Mouse (Mus musculus): ENCODE results near the gene Sept3.

The Sept3 gene

GRCm38 (mm10) chr15:82340414-82341035, 65.8 kb downstream of the Sept3 start:
- no peak for DNase-seq (ENCODE audit: low read depth, low spot score)
- no peaks in the 10 kb centered on the region; the same call in 1 of the 2 replicates for H3K36me3 ChIP-seq (ENCODE audit: control insufficient read depth, insufficient read depth, low read length, poor library complexity, severe bottlenecking)

DNA sequence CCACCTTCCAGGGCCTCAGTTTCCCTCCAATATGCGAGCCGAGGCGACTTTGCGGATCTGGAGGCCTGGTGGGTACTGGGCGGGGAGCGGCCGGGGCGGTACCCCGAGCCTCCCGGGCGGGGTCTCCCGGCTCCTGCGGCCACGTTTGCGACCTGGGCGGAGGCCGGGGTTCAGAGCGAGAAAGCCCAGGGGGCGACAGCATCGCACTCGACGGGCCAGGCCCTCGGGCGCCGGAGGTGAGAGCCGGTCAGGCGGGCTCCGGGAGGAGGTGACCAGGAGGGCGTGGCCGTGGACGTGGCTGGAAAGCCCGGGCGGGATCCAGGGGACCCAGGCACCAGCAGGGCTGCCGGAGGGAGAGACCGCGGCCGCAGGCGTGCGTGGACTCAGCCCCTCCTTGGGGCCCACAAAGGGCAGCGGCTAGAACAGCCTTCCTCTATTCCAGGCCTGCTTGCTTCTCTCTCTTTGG, 66.4 kb downstream of the Sept3 start:
- Histone ChIP-seq H3K36me3 (ENCODE audit: control insufficient read depth, insufficient read depth, low read length, poor library complexity, severe bottlenecking) (no peaks in the 10 kb centered on the region), H3K27me3 (ENCODE audit: control insufficient read depth, insufficient read depth, low read length, poor library complexity, severe bottlenecking) (no peaks in the 10 kb centered on the region; the same call in 1 of the 2 replicates)
- no peak for DNase-seq (ENCODE audit: low read depth, low spot score)

More at GRCm38 (mm10) chr15:82340414-82341035, 65.8 kb downstream of the Sept3 start:
- H3K27me3 ChIP-seq (ENCODE audit: control insufficient read depth, insufficient read depth, low read length, poor library complexity, severe bottlenecking), result no peaks in the 10 kb centered on the region; the same call in 1 of the 2 replicates

DNA sequence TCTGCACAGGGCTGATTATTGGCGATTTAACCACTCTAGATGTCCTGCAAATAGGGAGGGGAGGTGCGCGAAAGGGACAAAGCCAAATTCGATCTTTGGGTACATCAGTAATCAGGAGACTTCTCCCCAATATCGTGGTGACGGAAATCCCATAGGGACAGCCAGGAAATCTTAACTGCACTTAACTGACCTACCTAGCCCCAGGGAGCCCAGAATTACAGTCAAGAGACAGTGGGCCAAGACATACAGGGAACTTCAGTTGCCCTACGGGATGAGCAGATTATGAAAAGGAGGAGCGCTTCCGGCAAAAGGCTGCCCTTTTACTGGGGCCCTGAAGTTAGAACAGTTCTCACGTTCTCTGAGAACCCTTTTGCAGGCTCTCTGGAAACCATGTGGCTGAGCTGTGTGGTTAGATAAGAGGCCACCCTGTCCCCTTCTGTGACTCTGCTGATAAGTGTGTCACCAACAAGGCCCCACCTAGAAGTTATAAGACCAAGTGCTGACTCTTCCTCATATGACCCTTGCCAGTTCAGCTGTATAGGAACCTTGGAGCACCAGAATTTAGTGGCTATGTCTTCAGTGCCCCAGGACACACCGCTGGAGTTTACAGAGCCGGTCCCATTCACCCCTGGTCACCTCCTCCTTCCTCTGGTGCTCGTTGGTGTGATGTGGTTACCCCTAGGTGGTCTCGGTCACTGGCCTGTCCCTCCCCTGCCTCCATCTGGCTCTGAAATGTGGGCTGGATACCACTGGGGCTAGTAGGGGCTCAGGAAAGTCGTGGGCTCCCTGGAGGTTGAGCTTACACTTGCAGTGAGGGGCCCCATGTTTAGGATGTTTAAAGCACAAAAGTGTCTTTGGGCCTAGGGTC, 67.2 kb downstream of the Sept3 start:
- no peaks in the 10 kb centered on the region for H3K36me3 ChIP-seq (ENCODE audit: control insufficient read depth, insufficient read depth, low read length, poor library complexity, severe bottlenecking)
- DNase-seq (ENCODE audit: low read depth, low spot score), result no peak
- no peaks in the 10 kb centered on the region; the same call in 1 of the 2 replicates for H3K27me3 ChIP-seq (ENCODE audit: control insufficient read depth, insufficient read depth, low read length, poor library complexity, severe bottlenecking)

DNA sequence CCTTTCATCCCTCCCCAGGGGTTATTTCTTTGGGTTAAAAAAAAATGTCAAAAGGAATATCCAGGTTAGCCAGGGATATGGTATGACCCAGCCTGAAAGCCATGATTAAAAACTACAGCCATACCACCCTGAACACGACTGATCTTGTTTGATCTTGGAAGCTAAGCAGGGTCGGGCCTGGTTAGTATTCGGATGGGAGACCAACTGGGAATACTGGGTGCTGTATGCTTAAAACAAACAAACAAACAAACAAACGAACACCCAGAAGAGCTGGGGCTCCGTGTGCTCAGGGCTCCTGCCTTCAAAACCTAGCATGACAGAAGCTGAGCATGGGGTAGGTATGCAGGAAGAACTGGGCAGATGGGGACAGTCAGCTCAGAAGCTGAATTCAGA, 67.8 kb downstream of the Sept3 start:
- H3K36me3 ChIP-seq (ENCODE audit: control insufficient read depth, insufficient read depth, low read length, poor library complexity, severe bottlenecking), result no peaks in the 10 kb centered on the region
- no peak for DNase-seq (ENCODE audit: low read depth, low spot score)
- no peaks in the 10 kb centered on the region; the same call in 1 of the 2 replicates for H3K27me3 ChIP-seq (ENCODE audit: control insufficient read depth, insufficient read depth, low read length, poor library complexity, severe bottlenecking)

DNA sequence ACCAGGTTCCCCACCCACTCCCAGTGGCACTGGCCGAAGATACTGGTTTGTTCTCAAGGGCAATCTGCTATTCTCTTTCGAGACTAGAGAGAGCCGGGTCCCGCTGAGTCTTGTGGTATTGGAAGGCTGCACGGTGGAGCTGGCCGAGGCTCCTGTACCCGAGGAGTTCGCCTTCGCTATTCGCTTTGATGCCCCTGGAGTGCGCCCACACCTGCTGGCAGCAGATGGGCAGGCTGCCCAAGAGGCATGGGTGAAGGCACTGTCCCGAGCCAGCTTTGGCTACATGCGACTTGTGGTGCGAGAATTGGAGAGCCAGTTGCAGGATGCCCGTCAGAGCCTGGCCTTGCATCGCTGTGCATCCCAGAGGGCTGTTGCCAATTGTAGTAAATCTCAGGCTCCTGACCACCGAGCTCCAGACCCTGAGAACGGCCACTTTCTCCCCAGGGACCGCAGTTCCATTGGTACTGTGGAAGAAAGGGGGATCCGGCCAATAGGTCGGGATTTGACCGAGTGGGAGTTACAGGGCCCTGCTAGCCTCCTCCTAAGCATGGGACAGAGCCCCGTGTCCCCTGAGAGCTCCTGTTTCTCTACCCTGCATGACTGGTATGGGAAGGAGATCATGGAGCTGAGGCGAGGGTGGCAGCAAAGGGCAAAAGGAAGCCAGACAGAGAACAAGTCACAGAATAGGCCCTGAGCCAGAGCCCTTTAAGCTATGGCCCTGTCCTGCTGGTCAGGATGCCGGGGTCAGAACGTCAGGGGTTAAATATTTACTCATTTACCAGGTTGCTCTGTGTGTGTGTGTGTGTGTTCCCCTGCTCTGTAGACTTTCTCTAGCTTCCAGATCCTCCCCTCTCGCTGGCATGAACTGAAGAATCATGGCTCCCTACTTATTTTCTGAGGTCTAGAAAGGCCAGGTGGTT, 68.9 kb downstream of the Sept3 start:
- no peak for DNase-seq (ENCODE audit: low read depth, low spot score)
- no peaks in the 10 kb centered on the region for H3K36me3 ChIP-seq (ENCODE audit: control insufficient read depth, insufficient read depth, low read length, poor library complexity, severe bottlenecking)
- H3K27me3 ChIP-seq (ENCODE audit: control insufficient read depth, insufficient read depth, low read length, poor library complexity, severe bottlenecking), result no peaks in the 10 kb centered on the region; the same call in 1 of the 2 replicates
